In genomic region chr13:15849129-15849528, GRCm38 (mm10) we compare ENCODE assay signal across 22 mouse cellular contexts.
DNase-seq lines count a peak whose midpoint lies in the region; ATAC-seq and TF ChIP-seq lines count a peak whose summit lies in the region.
"Had no signal": no experiment of that assay in that cellular context is flagged by ENCODE, and none has a peak within 500 bp of the region (broad histone marks: within the 10 kb centered on the region; RNA-seq: fewer than 3 reads in every experiment).

No protein-coding gene starts in this region.

- TF ChIP-seq CTCF in kidney, postnatal 0 days (IDR thresholded peaks at IDR 0.05; ENCODE audit: low read depth) = no peak
- TF ChIP-seq CTCF in kidney, adult 2 months (conservative IDR thresholded peaks at IDR 0.05; ENCODE audit: insufficient read depth, insufficient read length, low read depth, low read length) = no peak

- ATAC-seq in kidney, embryonic 14.5 days (ENCODE audit: low FRiP score, low TSS enrichment) = peak; percentile 52; the same call in 1 of the 2 replicates
- no peak for ATAC-seq in kidney, postnatal 0 days (replicated peaks; ENCODE audit: low FRiP score, low read depth)
- ATAC-seq: forebrain, embryonic 15.5 days; forebrain, postnatal 0 days had no signal

- DNase-seq in kidney, adult 18-20 months = no peak
- DNase-seq in kidney, postnatal 0 days (ENCODE audit: low spot score) = peak; percentile 16
- DNase-seq in kidney, adult 2 months = no peak
- peak; percentile 6 to 32 for DNase-seq in left cerebral cortex, postnatal 25 days (ENCODE audit: low spot score in 2 of 2)
- no peak for DNase-seq in left cerebral cortex, postnatal 10 days (ENCODE audit: extremely low spot score in 1 of 2, low spot score in 2 of 2)
- peak; percentile 12 for DNase-seq in telencephalon, adult 2 months (ENCODE audit: low read depth, low spot score)
- DNase-seq in cerebellum, postnatal 4 days (ENCODE audit: low spot score in 2 of 2) = no peak
- DNase-seq: adrenal gland, adult 8-10 months; adrenal gland, postnatal 14 days; adrenal gland, postnatal 36 days; cerebellum, adult 11 months; cerebellum, adult 18-20 months; cerebellum, adult 8-10 months; cerebellum, adult 9-11 months; cerebellum, postnatal 14 days; cerebellum, postnatal 36 days; forebrain, postnatal 0 days had no signal

- H3K4me1 ChIP-seq in kidney, embryonic 14.5 days (ENCODE audit: control insufficient read depth, insufficient read depth, low read length) = no peaks in the 10 kb centered on the region
- H3K4me1 ChIP-seq in kidney, postnatal 0 days (replicated peaks; ENCODE audit: insufficient read depth, low read length) = no peaks in the 10 kb centered on the region
- no peaks in the 10 kb centered on the region for H3K4me1 ChIP-seq in kidney, adult 2 months (ENCODE audit: control insufficient read depth, insufficient read depth, low read length)
- H3K4me1 ChIP-seq: embryonic facial prominence, embryonic 10.5 days; embryonic facial prominence, embryonic 12.5 days; forebrain, embryonic 13.5 days; forebrain, embryonic 15.5 days had no signal

- H3K4me2 ChIP-seq in kidney, embryonic 14.5 days (replicated peaks; ENCODE audit: low read depth, low read length) = no peak overlapping the region
- no peak overlapping the region for H3K4me2 ChIP-seq in kidney, postnatal 0 days (ENCODE audit: low read length)
- H3K4me2 ChIP-seq: embryonic facial prominence, embryonic 12.5 days; forebrain, embryonic 13.5 days; forebrain, embryonic 15.5 days had no signal

- intact Hi-C loops in left cerebral cortex, postnatal 25 days (cut with DNase I) = no loop called here
- intact Hi-C loops in left cerebral cortex, postnatal 10 days (cut with DNase I) = no loop called here

- no peaks in the 10 kb centered on the region for H3K36me3 ChIP-seq in kidney, embryonic 14.5 days (ENCODE audit: control insufficient read depth, insufficient read depth, low read length)
- H3K36me3 ChIP-seq in kidney, postnatal 0 days (ENCODE audit: insufficient read depth, low read length) = no peaks in the 10 kb centered on the region
- no peaks in the 10 kb centered on the region for H3K36me3 ChIP-seq in kidney, adult 2 months (ENCODE audit: control insufficient read depth, insufficient read depth, low read length)
- H3K36me3 ChIP-seq: embryonic facial prominence, embryonic 10.5 days; embryonic facial prominence, embryonic 12.5 days; forebrain, embryonic 15.5 days had no signal

- WGBS in kidney, embryonic 14.5 days = 51% methylated on average over 3 of the region's 3 CpGs
- 54% methylated on average over 3 of the region's 3 CpGs for WGBS in kidney, postnatal 0 days
- WGBS in kidney, adult 2 months = 59% methylated on average over 3 of the region's 3 CpGs

- no peak overlapping the region for H3K27ac ChIP-seq in kidney, embryonic 14.5 days (ENCODE audit: low read depth, low read length)
- no peak overlapping the region for H3K27ac ChIP-seq in kidney, postnatal 0 days
- no peak overlapping the region for H3K27ac ChIP-seq in kidney, adult 2 months (ENCODE audit: insufficient read depth, low read depth, low read length)
- H3K27ac ChIP-seq: embryonic facial prominence, embryonic 10.5 days; embryonic facial prominence, embryonic 12.5 days; forebrain, embryonic 13.5 days; forebrain, embryonic 15.5 days had no signal

- H3K9ac ChIP-seq in kidney, embryonic 14.5 days (ENCODE audit: low read depth, low read length) = no peak overlapping the region
- no peak overlapping the region for H3K9ac ChIP-seq in kidney, postnatal 0 days (ENCODE audit: low read depth, low read length)
- H3K9ac ChIP-seq: embryonic facial prominence, embryonic 12.5 days; forebrain, embryonic 13.5 days; forebrain, embryonic 15.5 days; forebrain, postnatal 0 days had no signal

- H3K4me3 ChIP-seq in kidney, embryonic 14.5 days (ENCODE audit: low read length) = no peak overlapping the region
- no peak overlapping the region for H3K4me3 ChIP-seq in kidney, postnatal 0 days (replicated peaks; ENCODE audit: low read depth, low read length)
- no peak overlapping the region for H3K4me3 ChIP-seq in kidney, adult 2 months (ENCODE audit: insufficient read depth, low read depth, low read length)
- H3K4me3 ChIP-seq: embryonic facial prominence, embryonic 10.5 days; embryonic facial prominence, embryonic 12.5 days; forebrain, embryonic 13.5 days; forebrain, embryonic 15.5 days had no signal

- no peaks in the 10 kb centered on the region for H3K27me3 ChIP-seq in kidney, embryonic 14.5 days (ENCODE audit: control insufficient read depth, insufficient read depth, low read length)
- H3K27me3 ChIP-seq in kidney, postnatal 0 days (ENCODE audit: insufficient read depth, low read length) = no peaks in the 10 kb centered on the region
- no peaks in the 10 kb centered on the region; the same call in 1 of the 2 replicates for H3K27me3 ChIP-seq in kidney, adult 2 months (replicated peaks; ENCODE audit: control insufficient read depth, insufficient read depth, low read length)
- H3K27me3 ChIP-seq: embryonic facial prominence, embryonic 12.5 days; forebrain, embryonic 13.5 days; forebrain, embryonic 15.5 days had no signal

- no peaks in the 10 kb centered on the region for H3K9me3 ChIP-seq in kidney, embryonic 14.5 days (ENCODE audit: control insufficient read depth, low read length)
- no peaks in the 10 kb centered on the region for H3K9me3 ChIP-seq in kidney, postnatal 0 days (replicated peaks; ENCODE audit: low read length)
- H3K9me3 ChIP-seq: embryonic facial prominence, embryonic 10.5 days; embryonic facial prominence, embryonic 12.5 days; forebrain, embryonic 13.5 days; forebrain, embryonic 15.5 days had no signal

- TF ChIP-seq POLR2A in kidney, adult 2 months (IDR thresholded peaks at IDR 0.05; ENCODE audit: low read depth, low read length) = no peak

Comparison
In these comparisons a context has a peak if more than half of its experiments do, and no peak if none do; other contexts are left out.
1. DNase-seq: peak in kidney, postnatal 0 days (single experiment), left cerebral cortex, postnatal 25 days (2 of 2) and telencephalon, adult 2 months (single experiment); none in kidney, adult 18-20 months (single experiment), kidney, adult 2 months (single experiment), left cerebral cortex, postnatal 10 days (0 of 2) and cerebellum, postnatal 4 days (0 of 2).